Mouse (Mus musculus) hindbrain, embryonic 10.5 days (tissue): ENCODE measurements around the gene Tmco1. TPM values are rescaled to one million over a fixed set of nuclear protein-coding genes. Genes with fewer than 3 reads are reported as not detected.

Experiments
- DNase-seq: peaks from one replicate; pipeline ENCODE4 v3.0.0-alpha.2; 2017; ENCODE audit warnings: low spot score
- H3K27ac ChIP-seq: fragments of 300-500 bp; sonication (generic); 2 replicates; pipeline ENCODE4 v1.5.1; 2016; ENCODE audit warnings: mild to moderate bottlenecking, moderate library complexity
- H3K27me3 ChIP-seq: fragments of 300-500 bp; sonication (generic); 2 replicates; pipeline ENCODE4 v1.6.1; 2016; ENCODE audit warnings: mild to moderate bottlenecking; ENCODE audit not compliant: poor library complexity, insufficient read depth, severe bottlenecking
- H3K36me3 ChIP-seq: fragments of 300-500 bp; sonication (generic); 2 replicates; pipeline ENCODE4 v1.6.1; 2016; ENCODE audit warnings: mild to moderate bottlenecking, moderate library complexity
- H3K4me1 ChIP-seq: fragments of 300-500 bp; sonication (generic); replicated peaks from 2 replicates; pipeline ENCODE4 v1.6.1; 2016; ENCODE audit warnings: mild to moderate bottlenecking
- H3K4me3 ChIP-seq: fragments of 300-500 bp; sonication (generic); 2 replicates; pipeline ENCODE4 v1.5.1; 2016; ENCODE audit warnings: mild to moderate bottlenecking, moderate library complexity
- H3K9me3 ChIP-seq: fragments of 300-500 bp; sonication (generic); 2 replicates; pipeline ENCODE4 v1.6.1; 2016; ENCODE audit warnings: mild to moderate bottlenecking, moderate library complexity
- WGBS: fragments of 180-500 bp; shearing (Covaris S2); methylation state at CpG from one replicate; pipeline ENCODE4 v1.1.7; 2016; 5-methylcytosine and 5-hydroxymethylcytosine counted together
- polyA plus RNA-seq: library from polyadenylated mRNA; unstranded; fragments of >200 nt; fragmentation: Nextera tagmentation; extraction: Ambion mirVana; gene quantifications from 2 replicates; pipeline ENCODE4 v1.2.1, GENCODE M21; 2016

Tmco1 gene
- polyA plus RNA-seq, 1 experiment from 2014 or later, result 78.3 TPM

- 77% methylated on average over 14 of the region's 14 CpGs for WGBS
Measured at GRCm38 (mm10) chr1:167273380-167274163, 34.6 kb upstream of the Tmco1 start.

GRCm38 (mm10) chr1:167274646-167275390 lies 33.4 kb upstream of the Tmco1 start:
- Histone ChIP-seq H3K27me3 (no peaks in the 10 kb centered on the region), H3K9me3 (no peaks in the 10 kb centered on the region), H3K4me3 (no peak overlapping the region), H3K36me3 (peaks cover 34% of the 10 kb centered on the region), H3K4me1 (peaks cover 64% of the 10 kb centered on the region), H3K27ac (no peak overlapping the region)
- 85% methylated on average over 12 of the region's 12 CpGs for WGBS
- no peak for DNase-seq

More at GRCm38 (mm10) chr1:167273380-167274163, 34.6 kb upstream of the Tmco1 start:
- H3K4me1 ChIP-seq, result peaks cover 67% of the 10 kb centered on the region
- H3K27me3 ChIP-seq, result no peaks in the 10 kb centered on the region
- no peaks in the 10 kb centered on the region for H3K9me3 ChIP-seq
- peaks cover 24% of the 10 kb centered on the region for H3K36me3 ChIP-seq
- no peak overlapping the region for H3K4me3 ChIP-seq
- peak overlapping the region; percentile 29; the same call in 1 of the 2 replicates for H3K27ac ChIP-seq
- no peak for DNase-seq

- Histone ChIP-seq H3K9me3 (no peaks in the 10 kb centered on the region), H3K4me3 (no peak overlapping the region), H3K27me3 (no peaks in the 10 kb centered on the region), H3K27ac (no peak overlapping the region), H3K36me3 (peaks cover 42% of the 10 kb centered on the region), H3K4me1 (peaks cover 58% of the 10 kb centered on the region)
- DNase-seq, result no peak
- 79% methylated on average over 6 of the region's 6 CpGs for WGBS
Measured at GRCm38 (mm10) chr1:167278395-167278794, 29.8 kb upstream of the Tmco1 start.

- H3K9me3 ChIP-seq, result no peaks in the 10 kb centered on the region
- H3K4me1 ChIP-seq, result peaks cover 52% of the 10 kb centered on the region
- 68% methylated on average over 13 of the region's 13 CpGs for WGBS
- no peak overlapping the region for H3K4me3 ChIP-seq
- H3K27me3 ChIP-seq, result no peaks in the 10 kb centered on the region
- H3K27ac ChIP-seq, result peak overlapping the region; percentile 16; the same call in 1 of the 2 replicates
- H3K36me3 ChIP-seq, result peaks cover 40% of the 10 kb centered on the region
- DNase-seq, result no peak
Measured at GRCm38 (mm10) chr1:167279160-167279715, 28.9 kb upstream of the Tmco1 start.

- no peak for DNase-seq
- H3K4me1 ChIP-seq, result peaks cover 47% of the 10 kb centered on the region
- H3K27ac ChIP-seq, result 0 out of 2 replicates have a peak overlapping the region, but pooled peaks have one; percentile 29
- H3K9me3 ChIP-seq, result no peaks in the 10 kb centered on the region
- peaks cover 32% of the 10 kb centered on the region for H3K36me3 ChIP-seq
- 90% methylated on average over 10 of the region's 10 CpGs for WGBS
- no peaks in the 10 kb centered on the region for H3K27me3 ChIP-seq
- no peak overlapping the region for H3K4me3 ChIP-seq
Measured at GRCm38 (mm10) chr1:167280061-167280460, 28.1 kb upstream of the Tmco1 start.

GRCm38 (mm10) chr1:167282112-167282511 lies 26.1 kb upstream of the Tmco1 start:
- Histone ChIP-seq H3K4me1 (peaks cover 50% of the 10 kb centered on the region), H3K27me3 (no peaks in the 10 kb centered on the region; the same call in 1 of the 2 replicates), H3K4me3 (peak overlapping the region; percentile 82), H3K27ac (0 out of 2 replicates have a peak overlapping the region, but pooled peaks have one; percentile 23), H3K9me3 (no peaks in the 10 kb centered on the region), H3K36me3 (peaks cover 23% of the 10 kb centered on the region)
- WGBS, result 72% methylated on average over 3 of the region's 3 CpGs
- no peak for DNase-seq

GRCm38 (mm10) chr1:167282768-167283167 lies 25.4 kb upstream of the Tmco1 start:
- H3K27ac ChIP-seq, result peak overlapping the region; percentile 99; the same call in 1 of the 2 replicates
- H3K4me3 ChIP-seq, result peak overlapping the region; percentile 82
- no peaks in the 10 kb centered on the region for H3K9me3 ChIP-seq
- 62% methylated on average over 5 of the region's 5 CpGs for WGBS
- peaks cover 20% of the 10 kb centered on the region for H3K36me3 ChIP-seq
- no peak for DNase-seq
- H3K4me1 ChIP-seq, result peaks cover 50% of the 10 kb centered on the region
- peaks cover under 1% of the 10 kb centered on the region; the same call in 1 of the 2 replicates for H3K27me3 ChIP-seq

GRCm38 (mm10) chr1:167283441-167284257 lies 24.5 kb upstream of the Tmco1 start:
- WGBS, result under 1% methylated on average over 44 of the region's 44 CpGs
- Histone ChIP-seq H3K9me3 (no peaks in the 10 kb centered on the region), H3K4me1 (peaks cover 49% of the 10 kb centered on the region), H3K27me3 (peaks cover 9% of the 10 kb centered on the region; the same call in 1 of the 2 replicates), H3K27ac (peak overlapping the region; percentile 99), H3K4me3 (peak overlapping the region; percentile 82), H3K36me3 (peaks cover 17% of the 10 kb centered on the region)
- DNase-seq, result peak; percentile 75

GRCm38 (mm10) chr1:167284258-167284836 lies 23.8 kb upstream of the Tmco1 start:
- WGBS, result under 1% methylated on average over 73 of the region's 73 CpGs
- Histone ChIP-seq H3K27me3 (peaks cover 16% of the 10 kb centered on the region), H3K4me1 (peaks cover 49% of the 10 kb centered on the region), H3K27ac (peak overlapping the region; percentile 99), H3K4me3 (peak overlapping the region; percentile 82), H3K9me3 (no peaks in the 10 kb centered on the region), H3K36me3 (peaks cover 10% of the 10 kb centered on the region; the same call in 1 of the 2 replicates)
- peak; percentile 89 for DNase-seq

- WGBS, result under 1% methylated on average over 51 of the region's 51 CpGs
- peaks cover 8% of the 10 kb centered on the region; the same call in 1 of the 2 replicates for H3K36me3 ChIP-seq
- H3K27me3 ChIP-seq, result peaks cover 19% of the 10 kb centered on the region
- H3K27ac ChIP-seq, result peak overlapping the region; percentile 99
- H3K4me3 ChIP-seq, result peak overlapping the region; percentile 82
- peak; percentile 91 for DNase-seq
- H3K4me1 ChIP-seq, result peaks cover 53% of the 10 kb centered on the region
- H3K9me3 ChIP-seq, result no peaks in the 10 kb centered on the region
Measured at GRCm38 (mm10) chr1:167284837-167285319, 23.3 kb upstream of the Tmco1 start.

- 0% methylated on average over 2 of the region's 2 CpGs for WGBS
Measured at GRCm38 (mm10) chr1:167285320-167285355, 23.0 kb upstream of the Tmco1 start, which contains the start of gene Uck2. Uck2 (minus strand) TSS chr1:167285320.

GRCm38 (mm10) chr1:167285356-167285755 lies 22.8 kb upstream of the Tmco1 start:
- no peak for DNase-seq
- 2% methylated on average over 8 of the region's 8 CpGs for WGBS
- no peaks in the 10 kb centered on the region for H3K9me3 ChIP-seq
- peaks cover 3% of the 10 kb centered on the region; the same call in 1 of the 2 replicates for H3K36me3 ChIP-seq
- H3K27me3 ChIP-seq, result peaks cover 19% of the 10 kb centered on the region
- peaks cover 54% of the 10 kb centered on the region for H3K4me1 ChIP-seq
- H3K4me3 ChIP-seq, result peak overlapping the region; percentile 82
- H3K27ac ChIP-seq, result peak overlapping the region; percentile 99

More at GRCm38 (mm10) chr1:167285320-167285355, 23.0 kb upstream of the Tmco1 start, which contains the start of gene Uck2:
- H3K9me3 ChIP-seq, result no peaks in the 10 kb centered on the region
- peaks cover 19% of the 10 kb centered on the region for H3K27me3 ChIP-seq
- H3K4me1 ChIP-seq, result peaks cover 54% of the 10 kb centered on the region
- peak within 1 kb of the TSS; percentile 82 for H3K4me3 ChIP-seq
- H3K27ac ChIP-seq, result peak within 1 kb of the TSS; percentile 99
- peaks cover 5% of the 10 kb centered on the region; the same call in 1 of the 2 replicates for H3K36me3 ChIP-seq
- no peak for DNase-seq
